In the genomic region with DNA sequence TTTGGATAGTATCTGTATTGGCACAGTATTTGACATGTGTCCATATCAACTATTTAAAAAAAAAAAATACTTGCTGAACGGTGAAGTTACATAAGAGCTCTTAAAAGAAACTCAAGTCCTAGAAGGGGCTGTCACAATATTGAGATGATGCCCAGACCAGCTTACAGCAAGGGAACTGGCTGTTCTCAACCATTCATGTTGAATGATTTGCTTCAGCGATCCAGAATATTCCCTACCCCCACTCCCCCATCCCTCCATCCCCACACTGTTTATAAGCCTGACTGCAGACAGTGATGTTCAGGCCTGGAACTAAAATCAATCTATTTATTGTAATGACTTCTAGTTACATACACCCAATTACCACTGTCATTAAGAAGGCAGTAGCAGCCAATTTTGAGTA, we compare ENCODE assay signal across 15 mouse cellular contexts.
"Had no signal": no experiment of that assay in that cellular context is flagged by ENCODE, and none has a peak within 500 bp of the region (broad histone marks: within the 10 kb centered on the region; RNA-seq: fewer than 3 reads in every experiment).

No protein-coding gene starts in this region.

- H3K9ac ChIP-seq: liver, embryonic 15.5 days; lung, embryonic 14.5 days; midbrain, embryonic 12.5 days; stomach, embryonic 15.5 days had no signal

- DNase-seq: kidney, adult 8-10 months; kidney, postnatal 25 days; lung, embryonic 14.5 days; lung, postnatal 14 days; right cerebral cortex, postnatal 14 days; thymus, adult 2 months; thymus, postnatal 25 days had no signal

- H3K4me1 ChIP-seq: liver, embryonic 15.5 days; megakaryocyte, embryonic 14.5 days had no signal

- H3K36me3 ChIP-seq: limb, embryonic 10.5 days; liver, embryonic 15.5 days; midbrain, embryonic 12.5 days; stomach, embryonic 15.5 days had no signal

- H3K9me3 ChIP-seq: limb, embryonic 10.5 days; liver, embryonic 15.5 days; midbrain, embryonic 12.5 days; stomach, embryonic 15.5 days had no signal

- ATAC-seq: intestine, postnatal 0 days had no signal

- H3K4me3 ChIP-seq: limb, embryonic 10.5 days; liver, embryonic 15.5 days; megakaryocyte, embryonic 14.5 days; midbrain, embryonic 12.5 days; stomach, embryonic 15.5 days had no signal

- H3K4me2 ChIP-seq: liver, embryonic 11.5 days; liver, embryonic 15.5 days; lung, embryonic 14.5 days; midbrain, embryonic 12.5 days; stomach, embryonic 15.5 days had no signal

- H3K27me3 ChIP-seq: liver, embryonic 15.5 days; megakaryocyte, embryonic 14.5 days; midbrain, embryonic 12.5 days; stomach, embryonic 15.5 days had no signal

- H3K27ac ChIP-seq: limb, embryonic 10.5 days; liver, embryonic 15.5 days; macrophage; midbrain, embryonic 12.5 days; stomach, embryonic 15.5 days had no signal
